Mouse (Mus musculus) hindbrain, embryonic 16.5 days (tissue): Measurements from ENCODE around the gene Trappc10. TPM values are rescaled to one million over a fixed set of nuclear protein-coding genes. Genes with fewer than 3 reads are reported as not detected.

ENCODE experiments used
- ATAC-seq: fragments of 200-750 bp; cut with Nextera tagmentation; 2 replicates; pipeline ENCODE4 v1.8.0; 2017; ENCODE audit warnings: moderate TSS enrichment, moderate library complexity
- H3K27ac ChIP-seq: fragments of 300-500 bp; sonication (generic); 2 replicates; pipeline ENCODE4 v1.5.1; 2014; ENCODE audit warnings: low read depth, mild to moderate bottlenecking, control low read depth, low read length, moderate library complexity
- H3K27me3 ChIP-seq: fragments of 300-500 bp; sonication (generic); replicated peaks from 2 replicates; pipeline ENCODE4 v1.6.1; 2014; ENCODE audit warnings: low read length; ENCODE audit not compliant: control insufficient read depth, insufficient read depth
- H3K36me3 ChIP-seq: fragments of 300-500 bp; sonication (generic); 2 replicates; pipeline ENCODE4 v1.6.1; 2014; ENCODE audit warnings: mild to moderate bottlenecking, low read length, moderate library complexity, mixed read lengths; ENCODE audit not compliant: control insufficient read depth, insufficient read depth
- H3K4me1 ChIP-seq: fragments of 300-500 bp; sonication (generic); 2 replicates; pipeline ENCODE4 v1.6.1; 2014; ENCODE audit warnings: low read depth, low read length; ENCODE audit not compliant: control insufficient read depth, insufficient read depth
- H3K4me2 ChIP-seq: fragments of 300-500 bp; sonication (generic); 2 replicates; pipeline ENCODE4 v1.6.1; 2014; ENCODE audit warnings: mild to moderate bottlenecking, low read length, control low read depth, moderate library complexity
- H3K4me3 ChIP-seq: fragments of 300-500 bp; sonication (generic); 2 replicates; pipeline ENCODE4 v1.5.1; 2014; ENCODE audit warnings: mild to moderate bottlenecking, low read length, control low read depth, moderate library complexity
- H3K9ac ChIP-seq: fragments of 300-500 bp; sonication (generic); 2 replicates; pipeline ENCODE4 v1.6.1; 2014; ENCODE audit warnings: low read depth, mild to moderate bottlenecking, control low read depth, low read length, moderate library complexity
- H3K9me3 ChIP-seq: fragments of 300-500 bp; sonication (generic); 2 replicates; pipeline ENCODE4 v1.6.1; 2014; ENCODE audit warnings: mild to moderate bottlenecking, low read length, moderate library complexity; ENCODE audit not compliant: control insufficient read depth
- WGBS: fragments of 180-500 bp; shearing (Covaris S2); extraction: QIAGEN DNeasy Blood & Tissue Kit; methylation state at CpG from one replicate; pipeline ENCODE4 v1.1.7; 2014; 5-methylcytosine and 5-hydroxymethylcytosine counted together
- polyA plus RNA-seq: library from polyadenylated mRNA; unstranded; fragments of >200 nt; fragmentation: Nextera tagmentation; extraction: Ambion mirVana; gene quantifications from 2 replicates; pipeline ENCODE4 v1.2.1, GENCODE M21; 2015

The Trappc10 gene
- polyA plus RNA-seq, 1 experiment from 2014 or later: 11.3 TPM

GRCm38 (mm10) chr10:78163241-78163640 lies 81.2 kb downstream of the Trappc10 start:
- Histone ChIP-seq H3K4me2 (no peak overlapping the region), H3K4me3 (no peak overlapping the region), H3K27me3 (no peaks in the 10 kb centered on the region), H3K4me1 (peaks cover 12% of the 10 kb centered on the region), H3K36me3 (peaks cover 16% of the 10 kb centered on the region), H3K27ac (no peak overlapping the region), H3K9me3 (no peaks in the 10 kb centered on the region), H3K9ac (no peak overlapping the region)
- 97% methylated on average over 9 of the region's 9 CpGs for WGBS
- no peak for ATAC-seq

- 93% methylated on average over 12 of the region's 12 CpGs for WGBS
- peaks cover 16% of the 10 kb centered on the region for H3K36me3 ChIP-seq
These were observed 81.8 kb downstream of the Trappc10 start for GRCm38 (mm10) chr10:78162646-78163045.

GRCm38 (mm10) chr10:78161096-78161495 lies 83.3 kb downstream of the Trappc10 start:
- Histone ChIP-seq H3K27ac (no peak overlapping the region), H3K27me3 (no peaks in the 10 kb centered on the region), H3K9me3 (no peaks in the 10 kb centered on the region), H3K4me3 (no peak overlapping the region), H3K4me1 (peaks cover 6% of the 10 kb centered on the region), H3K4me2 (no peak overlapping the region), H3K36me3 (peaks cover 16% of the 10 kb centered on the region), H3K9ac (no peak overlapping the region)
- no peak for ATAC-seq
- WGBS: 85% methylated on average over 8 of the region's 8 CpGs

More at GRCm38 (mm10) chr10:78162646-78163045, 81.8 kb downstream of the Trappc10 start:
- Histone ChIP-seq H3K27ac (no peak overlapping the region), H3K27me3 (no peaks in the 10 kb centered on the region), H3K4me3 (no peak overlapping the region), H3K9ac (no peak overlapping the region), H3K4me1 (peaks cover 9% of the 10 kb centered on the region), H3K4me2 (no peak overlapping the region), H3K9me3 (no peaks in the 10 kb centered on the region)
- ATAC-seq: no peak

GRCm38 (mm10) chr10:78160369-78161095 lies 83.9 kb downstream of the Trappc10 start:
- Histone ChIP-seq H3K9me3 (no peaks in the 10 kb centered on the region), H3K27ac (no peak overlapping the region), H3K4me2 (no peak overlapping the region), H3K4me3 (no peak overlapping the region), H3K36me3 (peaks cover 16% of the 10 kb centered on the region), H3K27me3 (no peaks in the 10 kb centered on the region), H3K4me1 (peaks cover 6% of the 10 kb centered on the region), H3K9ac (no peak overlapping the region)
- ATAC-seq: peak; percentile 22
- 91% methylated on average over 16 of the region's 16 CpGs for WGBS

- H3K4me2 ChIP-seq: peak overlapping the region; percentile 46
- H3K27ac ChIP-seq: no peak overlapping the region
- no peaks in the 10 kb centered on the region for H3K27me3 ChIP-seq
- peaks cover 6% of the 10 kb centered on the region for H3K4me1 ChIP-seq
- no peaks in the 10 kb centered on the region for H3K9me3 ChIP-seq
- WGBS: 1% methylated on average over 5 of the region's 7 CpGs
- H3K36me3 ChIP-seq: peaks cover 16% of the 10 kb centered on the region
- no peak overlapping the region; the same call in 1 of the 2 replicates for H3K4me3 ChIP-seq
- peak overlapping the region; percentile 32; the same call in 1 of the 2 replicates for H3K9ac ChIP-seq
- ATAC-seq: peak; percentile 81
These were observed 84.5 kb downstream of the Trappc10 start for GRCm38 (mm10) chr10:78159906-78160305.

GRCm38 (mm10) chr10:78159252-78159878 lies 85.1 kb downstream of the Trappc10 start:
- Histone ChIP-seq H3K4me1 (peaks cover 6% of the 10 kb centered on the region), H3K4me2 (peak overlapping the region; percentile 46), H3K9ac (peak overlapping the region; percentile 32; the same call in 1 of the 2 replicates), H3K36me3 (peaks cover 11% of the 10 kb centered on the region), H3K27me3 (no peaks in the 10 kb centered on the region), H3K4me3 (no peak overlapping the region; the same call in 1 of the 2 replicates), H3K27ac (no peak overlapping the region), H3K9me3 (no peaks in the 10 kb centered on the region)
- WGBS: 14% methylated on average over 17 of the region's 17 CpGs
- ATAC-seq: peak; percentile 40

GRCm38 (mm10) chr10:78158041-78158440 lies 86.4 kb downstream of the Trappc10 start:
- no peak for ATAC-seq
- Histone ChIP-seq H3K9me3 (no peaks in the 10 kb centered on the region), H3K4me1 (peaks cover 6% of the 10 kb centered on the region), H3K36me3 (peaks cover 10% of the 10 kb centered on the region), H3K27ac (no peak overlapping the region), H3K27me3 (no peaks in the 10 kb centered on the region), H3K9ac (no peak overlapping the region), H3K4me2 (no peak overlapping the region), H3K4me3 (no peak overlapping the region)
- 87% methylated on average over 15 of the region's 15 CpGs for WGBS

GRCm38 (mm10) chr10:78156926-78157325 lies 87.5 kb downstream of the Trappc10 start:
- 79% methylated on average over 6 of the region's 6 CpGs for WGBS
- no peak for ATAC-seq
- Histone ChIP-seq H3K9me3 (no peaks in the 10 kb centered on the region), H3K4me1 (peaks cover 6% of the 10 kb centered on the region), H3K36me3 (peaks cover 5% of the 10 kb centered on the region), H3K4me2 (no peak overlapping the region), H3K27ac (no peak overlapping the region), H3K4me3 (no peak overlapping the region), H3K9ac (no peak overlapping the region), H3K27me3 (no peaks in the 10 kb centered on the region)
